Mouse (Mus musculus) cerebellum, adult 2 months (tissue): ENCODE results near the gene Tpra1.

Experiments used
- CTCF ChIP-seq: fragments of 200-500 bp; IDR thresholded peaks from 2 replicates; pipeline ENCODE4 v1.5.1; 2011; ENCODE audit warnings: low read depth, mild to moderate bottlenecking, control low read depth, low read length, moderate library complexity, borderline replicate concordance; ENCODE audit not compliant: insufficient read depth
- POLR2A ChIP-seq: fragments of 200-500 bp; IDR thresholded peaks from 2 replicates; pipeline ENCODE4 v1.6.1; 2011; ENCODE audit warnings: low read length, control low read depth, borderline replicate concordance; ENCODE audit not compliant: insufficient read depth

DNA sequence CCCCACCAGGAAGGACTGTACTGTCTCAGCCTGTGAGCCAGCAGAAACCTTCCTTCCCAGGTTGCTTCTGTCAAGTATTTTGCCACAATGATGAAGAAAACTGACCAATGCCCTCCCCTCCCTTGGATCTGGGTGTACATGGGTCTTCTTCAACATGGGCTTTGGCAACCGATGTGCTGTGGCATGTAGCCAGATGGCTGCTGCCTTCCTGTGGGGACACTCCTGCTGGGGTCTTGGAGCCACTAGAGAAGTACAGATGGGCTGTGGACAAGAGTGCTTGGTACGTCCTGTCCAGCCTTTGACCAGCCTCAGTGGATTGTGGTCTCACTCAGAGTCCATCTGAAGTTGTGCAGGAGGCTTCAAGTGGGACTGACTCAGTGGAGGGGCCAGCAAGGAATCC is 56.3 kb downstream of the Tpra1 start:
- TF ChIP-seq POLR2A: no peak
- TF ChIP-seq CTCF: no peak
